Mouse (Mus musculus): ENCODE data around the gene Spata16.

Spata16 gene

GRCm38 (mm10) chr3:26979603-26980002, 342.2 kb downstream of the Spata16 start:
- no peak for DNase-seq (ENCODE audit: low read depth)

DNA sequence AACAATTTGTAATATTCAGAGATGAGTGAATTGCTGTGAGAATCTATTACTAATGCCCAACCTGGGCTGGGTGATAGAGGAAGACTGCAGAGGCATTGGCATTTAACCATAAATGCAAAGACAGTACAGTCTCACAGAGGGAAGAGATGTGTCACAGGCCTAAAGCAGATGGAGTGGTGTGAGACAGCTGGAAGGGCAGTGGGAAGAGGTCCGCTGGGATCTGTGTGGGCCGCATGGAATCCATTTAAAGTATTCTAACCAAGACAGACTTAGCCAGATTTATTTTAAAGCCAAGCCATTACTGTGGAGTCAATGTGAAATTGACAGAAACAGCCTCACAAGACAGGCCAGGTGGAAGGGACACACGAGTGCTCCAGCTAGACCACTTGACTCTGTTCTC, 343.0 kb downstream of the Spata16 start:
- DNase-seq (ENCODE audit: low read depth) = no peak

DNA sequence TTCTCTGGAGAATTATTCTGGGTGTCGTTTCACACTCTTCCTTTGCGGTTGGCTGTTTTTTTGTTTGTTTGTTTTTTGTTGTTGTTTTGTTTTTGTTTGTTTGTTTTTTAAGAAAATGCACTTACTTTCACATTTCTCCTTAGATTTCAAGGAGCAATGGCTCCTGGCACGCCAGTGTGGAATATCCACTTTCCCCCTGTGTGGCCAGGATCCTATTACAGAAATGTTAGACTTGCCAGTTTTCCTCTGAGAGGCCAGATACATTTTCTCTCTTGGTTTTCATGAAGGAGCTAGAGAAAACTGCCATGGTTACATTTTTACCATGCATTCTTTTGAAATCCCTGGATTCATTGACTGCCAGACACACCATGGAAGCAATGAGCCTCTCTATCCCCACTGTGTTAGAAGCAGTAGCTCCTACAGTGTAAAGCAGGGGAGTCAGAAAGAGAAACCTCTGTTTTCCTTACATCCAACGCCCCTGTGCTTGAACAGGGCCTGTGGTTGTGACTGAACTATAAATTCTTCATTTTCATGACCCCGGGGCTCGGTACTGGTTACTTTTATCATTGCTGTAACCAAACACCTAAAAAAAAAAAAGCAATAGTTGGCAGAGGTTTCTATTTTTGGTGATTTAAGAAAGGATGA, 344.7 kb downstream of the Spata16 start:
- no peak for DNase-seq (ENCODE audit: low read depth)

DNA sequence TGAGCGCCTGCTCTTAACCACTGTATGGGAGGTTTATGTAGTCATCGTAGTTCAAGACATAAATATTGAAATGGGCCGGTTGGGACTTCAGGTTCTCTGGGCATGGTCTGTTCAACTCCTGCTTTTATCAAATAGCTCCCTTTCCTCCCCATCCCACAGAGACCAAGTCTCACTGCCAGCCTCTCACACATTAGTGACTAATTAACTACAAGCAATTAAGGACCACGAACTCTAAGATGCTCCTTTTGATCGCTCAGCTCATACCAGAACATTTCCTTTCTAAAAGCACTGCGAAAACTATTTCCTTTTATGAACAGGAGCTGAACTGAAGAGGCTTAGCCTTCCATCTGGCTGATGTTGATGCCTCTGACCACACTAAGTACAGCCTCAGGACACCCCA, 346.3 kb downstream of the Spata16 start:
- no peak for DNase-seq (ENCODE audit: low read depth)

GRCm38 (mm10) chr3:27006844-27007243, 369.4 kb downstream of the Spata16 start:
- no peak for DNase-seq (ENCODE audit: low read depth)

GRCm38 (mm10) chr3:27027957-27028356, 390.5 kb downstream of the Spata16 start:
- DNase-seq (ENCODE audit: low read depth) = no peak

- no peak for DNase-seq (ENCODE audit: low read depth)
Observed at GRCm38 (mm10) chr3:27028526-27028925, 391.1 kb downstream of the Spata16 start.

GRCm38 (mm10) chr3:27030067-27030857, 392.8 kb downstream of the Spata16 start:
- no peak for DNase-seq (ENCODE audit: low read depth)
